Mouse (Mus musculus): Measurements from ENCODE around the gene Tuba8.

The Tuba8 gene

GRCm38 (mm10) chr6:121197807-121198365, 12.6 kb upstream of the Tuba8 start:
- no peak for DNase-seq

DNA sequence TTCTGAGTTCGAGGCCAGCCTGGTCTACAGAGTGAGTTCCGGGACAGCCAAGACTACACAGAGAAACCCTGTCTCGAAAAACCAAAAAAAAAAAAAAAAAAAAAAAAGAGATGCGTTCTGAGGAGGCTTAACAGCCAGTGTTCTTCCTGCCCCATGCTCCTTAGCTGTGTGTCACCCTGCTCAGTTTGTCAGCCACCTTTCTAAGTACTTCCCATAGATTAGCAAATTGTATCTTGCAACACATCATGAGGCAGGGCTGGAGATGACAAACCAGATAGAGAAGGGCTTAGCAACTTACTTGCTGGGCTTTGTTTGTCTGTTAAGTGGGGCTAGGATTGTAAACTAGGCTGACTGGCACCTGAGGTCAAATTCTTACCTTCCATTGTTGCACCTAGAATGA, 10.0 kb upstream of the Tuba8 start:
- no peak for DNase-seq

DNA sequence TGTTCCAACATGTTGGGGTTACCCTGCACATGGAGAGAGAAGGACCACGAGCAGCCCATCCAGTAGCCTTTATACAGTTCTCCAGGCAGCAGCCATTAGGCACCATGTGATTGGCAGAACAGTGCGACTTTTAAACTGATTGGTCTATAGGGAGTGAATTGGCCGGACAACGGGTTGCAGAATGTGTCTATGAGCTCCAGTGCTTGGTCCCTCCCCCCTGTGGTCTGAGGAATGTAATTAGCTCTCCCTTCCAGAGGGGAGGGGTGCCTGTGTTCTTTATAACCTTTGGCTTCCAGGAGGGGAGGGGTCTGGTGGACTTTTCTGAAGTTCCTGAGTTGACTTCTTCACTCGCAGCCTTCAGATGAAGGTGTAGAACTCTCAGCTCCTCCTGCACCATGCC, 8.5 kb upstream of the Tuba8 start:
- DNase-seq = no peak

GRCm38 (mm10) chr6:121206481-121206880, 4.0 kb upstream of the Tuba8 start:
- no peak for DNase-seq

DNA sequence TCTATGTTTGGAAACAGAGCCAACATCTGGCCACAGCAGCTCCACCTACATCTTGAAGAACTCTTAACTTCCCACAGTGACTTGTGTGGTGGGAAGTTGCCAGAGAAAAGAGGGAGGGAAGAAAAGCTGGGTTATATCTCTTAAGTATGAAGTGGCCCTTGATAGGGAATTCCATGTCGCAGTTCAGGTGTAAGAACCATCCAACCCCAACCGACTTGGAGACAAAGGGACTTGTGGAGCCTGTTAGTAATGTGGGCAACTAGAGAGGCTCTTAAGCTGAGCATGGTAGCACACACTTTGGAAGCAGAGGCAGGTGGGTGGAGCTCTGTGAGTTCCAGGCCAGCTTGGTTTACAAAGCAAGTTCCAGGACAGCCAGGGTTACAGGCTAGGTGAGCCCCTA, 912 bp upstream of the Tuba8 start:
- DNase-seq = no peak

GRCm38 (mm10) chr6:121210926-121211289, 412 bp downstream of the Tuba8 start:
- DNase-seq = no peak

- no peak for DNase-seq
Observed at GRCm38 (mm10) chr6:121211743-121212142, 1.2 kb downstream of the Tuba8 start.

DNA sequence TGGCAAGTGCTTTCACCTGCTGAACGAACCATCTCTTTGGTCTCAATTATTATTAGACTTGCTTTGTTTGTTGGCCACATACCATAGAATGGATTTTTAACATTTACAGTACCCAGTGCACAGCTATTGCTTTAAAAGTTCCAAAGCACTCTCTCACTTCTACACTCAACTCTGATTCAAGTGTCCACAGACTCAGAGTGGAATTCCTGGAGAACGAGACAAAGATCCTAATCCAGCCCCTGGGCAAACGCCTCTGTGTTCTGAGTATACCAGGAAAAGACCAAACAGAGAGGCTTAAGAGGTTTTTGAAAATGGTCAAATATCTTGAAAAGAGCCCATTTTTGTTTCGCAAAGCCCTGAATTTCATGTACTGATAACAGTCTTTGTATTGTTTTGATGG, 2.5 kb downstream of the Tuba8 start:
- DNase-seq = no peak

GRCm38 (mm10) chr6:121214221-121214620, 3.7 kb downstream of the Tuba8 start:
- DNase-seq = no peak

- DNase-seq = no peak
Observed at GRCm38 (mm10) chr6:121214667-121215330, 4.3 kb downstream of the Tuba8 start.

DNA sequence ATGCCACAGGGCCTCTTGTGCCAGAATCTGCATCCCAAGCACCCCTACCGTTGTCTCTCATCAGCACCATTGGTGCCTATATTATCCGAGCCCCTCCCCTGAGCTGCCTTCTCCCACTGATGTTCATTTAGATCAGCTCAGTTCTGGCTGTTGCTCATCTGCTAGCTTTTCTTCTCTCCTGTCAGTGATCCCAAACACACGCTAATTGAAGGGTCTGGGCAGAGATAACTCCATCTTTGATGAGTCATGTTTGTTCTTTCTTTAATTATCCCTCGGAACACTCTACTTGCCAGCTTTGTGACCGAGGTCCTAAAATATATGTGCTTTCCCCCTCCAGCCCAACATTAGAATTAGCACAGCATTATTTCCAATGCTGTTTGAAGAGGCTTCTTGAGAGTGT, 4.8 kb downstream of the Tuba8 start:
- no peak for DNase-seq

DNA sequence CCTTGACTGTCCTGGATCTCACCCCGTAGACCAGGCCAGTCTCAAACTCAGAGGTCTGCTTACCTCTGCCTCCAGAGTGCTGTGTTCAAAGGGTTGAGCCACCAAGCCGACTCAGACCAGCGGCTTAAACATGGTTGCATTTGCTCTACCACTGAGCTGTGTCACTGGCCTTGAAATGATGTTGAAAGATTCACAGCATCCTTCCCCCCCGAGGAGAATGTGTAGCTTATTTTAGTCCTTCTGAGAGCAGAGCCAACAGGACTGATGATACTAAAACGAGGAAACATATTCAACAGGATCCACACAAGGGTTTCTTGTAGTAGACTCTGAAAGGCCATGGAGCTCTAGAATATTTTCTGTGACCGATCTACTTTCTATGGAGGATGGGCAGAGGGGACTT, 5.4 kb downstream of the Tuba8 start:
- DNase-seq = no peak

DNA sequence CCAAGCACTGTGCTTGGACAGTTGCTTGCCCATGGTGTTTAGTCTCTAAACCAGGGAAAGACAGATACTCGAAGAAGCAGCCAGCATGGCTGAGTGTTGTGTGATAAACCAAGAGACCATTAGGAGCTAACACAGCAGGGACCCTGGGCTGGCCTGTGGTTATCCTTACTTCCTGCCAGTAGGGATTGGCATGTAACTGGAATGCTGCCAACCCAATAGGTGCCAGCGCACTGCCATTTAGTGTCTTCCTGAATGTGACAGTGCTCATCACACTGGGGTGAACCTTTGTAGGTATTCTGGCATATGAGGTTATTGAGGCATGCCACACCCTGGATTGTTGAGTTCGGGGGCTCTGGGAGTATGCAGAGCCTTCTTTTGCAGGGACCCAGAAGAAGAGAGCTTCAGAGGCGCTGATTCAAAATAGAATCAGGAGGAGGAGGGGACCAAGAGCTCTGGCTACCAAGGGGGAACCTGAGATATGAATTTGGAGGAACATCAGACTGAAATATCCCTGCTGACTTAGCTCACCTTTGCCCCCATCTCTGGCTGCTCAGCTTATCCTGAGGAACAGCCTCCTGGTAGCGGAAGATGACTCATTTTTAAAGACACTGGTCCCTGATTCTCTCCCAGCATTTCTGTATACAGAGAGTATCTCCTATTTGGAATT, 6.2 kb downstream of the Tuba8 start:
- no peak for DNase-seq

DNA sequence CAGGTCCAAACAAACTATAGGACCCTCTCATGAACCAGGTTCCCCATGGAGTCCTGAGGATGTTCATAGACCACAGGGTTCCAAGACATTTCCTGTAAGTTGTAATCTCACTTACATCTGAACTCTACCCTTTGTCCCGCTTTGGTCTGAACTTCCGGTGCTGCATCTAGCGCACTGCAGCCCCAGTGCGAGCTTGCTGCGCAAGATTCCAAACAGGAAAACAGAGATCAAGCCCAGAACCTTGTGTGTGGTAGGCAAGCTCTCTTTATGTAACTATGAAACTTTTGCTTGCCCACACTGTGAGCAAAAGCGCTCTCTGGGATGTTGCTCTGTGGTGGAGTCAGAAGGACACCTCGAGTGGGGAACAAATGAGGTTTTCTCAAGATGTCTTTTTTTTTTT, 7.5 kb downstream of the Tuba8 start:
- no peak for DNase-seq

DNA sequence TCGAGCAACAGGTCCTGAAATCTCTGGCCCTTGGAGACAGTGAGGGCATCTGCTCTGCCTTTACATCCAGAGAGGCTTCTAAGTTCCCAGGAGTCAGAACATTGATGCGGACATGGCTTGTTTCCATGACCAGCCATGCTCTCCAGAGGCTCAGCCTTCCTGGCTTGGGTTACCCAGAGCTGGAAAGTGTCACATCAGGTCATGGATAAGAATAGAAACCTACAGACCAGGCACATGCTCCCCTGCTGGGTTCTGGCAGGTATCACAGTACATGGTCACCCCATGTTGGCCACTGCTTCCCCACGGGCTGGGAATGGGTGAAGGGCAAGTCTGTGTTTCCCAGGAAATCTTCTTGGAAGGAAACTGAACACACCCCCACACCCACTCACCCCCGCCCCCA, 8.9 kb downstream of the Tuba8 start:
- no peak for DNase-seq

GRCm38 (mm10) chr6:121220181-121220580, 9.7 kb downstream of the Tuba8 start:
- no peak for DNase-seq

DNA sequence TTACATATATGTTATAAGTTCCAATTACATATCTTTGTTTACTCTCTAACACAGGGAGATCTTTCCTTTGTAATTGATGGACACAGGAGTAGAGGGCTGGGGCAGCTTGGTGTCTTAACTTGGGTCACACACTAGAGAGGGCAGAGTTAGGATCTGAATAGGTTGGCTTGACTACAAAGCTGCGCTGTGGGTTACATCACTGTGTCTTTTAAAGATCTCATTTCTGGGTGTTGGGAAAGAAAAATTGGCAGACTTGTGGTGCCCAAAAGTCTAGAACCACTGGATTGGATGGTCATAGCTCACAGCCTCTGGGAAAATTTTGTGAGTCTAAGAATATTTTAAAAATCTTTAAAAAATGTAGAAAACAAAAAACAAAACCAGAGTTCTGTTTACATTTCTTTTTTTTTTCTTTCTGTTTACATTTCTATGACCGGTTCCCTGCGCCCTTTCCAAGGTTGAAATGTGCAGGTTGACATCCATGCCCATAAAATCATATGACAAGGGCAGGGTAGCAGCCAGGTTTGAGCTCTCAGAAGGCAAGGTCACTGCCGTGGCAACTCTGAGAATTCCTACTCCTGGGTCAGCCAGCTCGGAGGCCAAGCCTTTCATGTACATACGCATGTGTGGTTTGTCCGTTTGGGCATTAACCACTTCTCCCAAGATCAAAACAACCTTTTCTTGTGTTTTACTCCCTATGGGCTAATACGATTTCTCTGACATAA, 11.5 kb downstream of the Tuba8 start:
- no peak for DNase-seq

GRCm38 (mm10) chr6:121223001-121223400, 12.5 kb downstream of the Tuba8 start:
- DNase-seq = no peak

GRCm38 (mm10) chr6:121224067-121224466, 13.6 kb downstream of the Tuba8 start:
- DNase-seq = no peak

GRCm38 (mm10) chr6:121224993-121225392, 14.5 kb downstream of the Tuba8 start:
- DNase-seq = no peak

DNA sequence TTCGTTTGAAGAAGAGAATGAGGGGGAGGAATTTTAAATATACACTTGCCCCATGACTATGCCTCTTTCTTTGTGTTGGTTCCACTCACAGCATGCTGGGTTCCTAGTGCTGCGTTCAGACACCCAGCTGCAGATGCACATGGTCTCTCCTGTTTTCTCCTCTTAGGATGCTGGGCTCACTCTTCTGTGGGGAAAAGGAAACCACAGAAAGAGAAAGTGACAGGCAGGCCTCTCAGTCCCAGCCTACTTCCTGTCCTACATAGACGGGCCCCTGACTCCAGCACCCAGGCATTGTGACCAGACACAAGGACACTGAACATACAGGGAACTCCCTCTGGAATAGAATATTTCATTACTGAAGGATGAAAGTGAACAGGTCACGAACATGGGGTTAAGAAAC, 15.5 kb downstream of the Tuba8 start:
- no peak for DNase-seq

GRCm38 (mm10) chr6:121226744-121227143, 16.2 kb downstream of the Tuba8 start:
- DNase-seq = no peak

GRCm38 (mm10) chr6:121228421-121228820, 17.9 kb downstream of the Tuba8 start:
- no peak for DNase-seq

DNA sequence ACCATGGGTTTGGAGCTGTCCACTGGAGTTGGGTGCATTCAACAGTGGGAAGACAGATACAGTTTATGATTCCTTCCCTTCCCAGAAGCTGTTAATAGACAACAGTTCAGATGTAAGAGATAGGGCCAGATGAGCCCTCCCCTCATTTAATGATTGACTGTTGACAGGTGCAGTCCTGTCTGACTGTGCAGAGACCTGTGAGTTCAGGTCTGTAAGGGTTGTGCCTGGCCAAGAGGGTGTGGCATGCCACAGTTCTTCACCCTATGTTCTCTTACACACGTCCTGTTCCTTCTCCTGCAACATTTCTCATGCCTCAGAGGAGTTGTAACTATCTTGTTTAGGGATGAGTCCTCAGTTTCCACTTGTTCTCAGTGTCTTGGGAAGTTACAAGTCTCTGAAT, 22.2 kb downstream of the Tuba8 start:
- DNase-seq = no peak
